Mouse (Mus musculus) CD4-positive naive resting alpha-beta T cell, adult 76 days (primary cell): Measurements from ENCODE around the gene Kcna1. TPM values are rescaled to one million over a fixed set of nuclear protein-coding genes. Genes with fewer than 3 reads are reported as not detected.

Source experiments
- total RNA-seq: library from RNA; stranded (reverse); gene quantifications from one replicate; pipeline ENCODE4 v1.2.4, GENCODE M21; 2023

Kcna1 gene
- not detected for total RNA-seq

DNA sequence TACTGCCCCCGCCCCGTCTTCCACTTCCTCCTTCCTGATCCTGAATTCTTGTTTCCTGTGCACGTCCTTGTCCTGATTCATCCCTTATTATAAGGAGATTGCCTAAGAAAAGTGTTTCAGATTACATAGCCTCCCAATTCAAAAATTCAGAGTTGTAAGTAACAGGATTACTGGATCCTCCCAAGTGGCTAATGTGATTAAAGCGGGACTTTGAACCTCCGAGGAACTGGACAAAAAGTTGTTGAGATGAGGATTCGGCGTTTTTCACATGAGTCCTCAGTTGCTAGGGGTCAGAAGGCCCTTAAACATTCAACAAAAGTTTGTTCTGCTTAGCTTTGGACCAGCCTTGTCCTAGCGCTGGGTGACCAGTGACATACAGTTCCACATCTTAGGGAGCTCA is at the start of gene Kcna1:
Gene Kcna1, minus strand, starts transcription at position 4 of the 400 bp plus-strand sequence.

Other genes starting within 250 kb of the Kcna1 start
- gene Kcna5, start 111.0 kb downstream of the Kcna1 start, total RNA-seq = not detected
- gene Kcna6, start 94.3 kb upstream of the Kcna1 start, total RNA-seq = 0.09 TPM
- 61.2 TPM for gene Ndufa9, start 202.8 kb upstream of the Kcna1 start, total RNA-seq
- gene Akap3, start 206.7 kb upstream of the Kcna1 start, total RNA-seq = not detected